Mouse (Mus musculus) thymus, adult 2 months (tissue): ENCODE measurements at regions not wholly inside any gene's neighbourhood (a gene's known extent, or its start where the extent isn't known, plus 50 kb on each side); places are given as distances from the start of the nearest gene placed in this dataset.

Experiments
- DNase-seq: peaks from one replicate; pipeline ENCODE4 v3.0.0; 2021
- H3K27ac ChIP-seq: fragments of 200-500 bp; 2 replicates; pipeline ENCODE4 v1.5.1; 2012; ENCODE audit warnings: low read length, control low read depth; ENCODE audit not compliant: control insufficient read depth, insufficient read depth
- H3K27me3 ChIP-seq: fragments of 200-500 bp; 2 replicates; pipeline ENCODE4 v1.6.1; 2012; ENCODE audit warnings: mild to moderate bottlenecking, low read length, moderate library complexity, mixed read lengths; ENCODE audit not compliant: control insufficient read depth, insufficient read depth
- H3K36me3 ChIP-seq: fragments of 200-500 bp; 2 replicates; pipeline ENCODE4 v1.6.1; 2012; ENCODE audit warnings: mild to moderate bottlenecking, low read length, moderate library complexity; ENCODE audit not compliant: control insufficient read depth, insufficient read depth
- H3K4me1 ChIP-seq: fragments of 200-500 bp; replicated peaks from 2 replicates; pipeline ENCODE4 v1.6.1; 2012; ENCODE audit warnings: low read length; ENCODE audit not compliant: control insufficient read depth, insufficient read depth
- H3K4me3 ChIP-seq: fragments of 200-500 bp; 2 replicates; pipeline ENCODE4 v1.5.1; 2012; ENCODE audit warnings: mild to moderate bottlenecking, low read length, control low read depth, moderate library complexity; ENCODE audit not compliant: control insufficient read depth, insufficient read depth
- CTCF ChIP-seq: fragments of 200-500 bp; IDR thresholded peaks from 2 replicates; pipeline ENCODE4 v1.5.1; 2012; ENCODE audit warnings: mild to moderate bottlenecking, control low read depth, low read length, moderate library complexity, borderline replicate concordance; ENCODE audit not compliant: control insufficient read depth, poor library complexity, insufficient read depth; ENCODE audit errors: extremely low read depth
- POLR2A ChIP-seq: fragments of 200-500 bp; IDR thresholded peaks from 2 replicates; pipeline ENCODE4 v1.6.1; 2012; ENCODE audit warnings: mild to moderate bottlenecking, low read length, control low read depth, moderate library complexity; ENCODE audit not compliant: control insufficient read depth, poor library complexity, insufficient read depth; ENCODE audit errors: extremely low read depth
- WGBS: fragments of 180-500 bp; shearing (Covaris S2); methylation state at CpG from one replicate; pipeline ENCODE4 v1.1.7; 2018; 5-methylcytosine and 5-hydroxymethylcytosine counted together

GRCm38 (mm10) chr14:76216446-76217177 lies 105.9 kb downstream of the Nufip1 start:
- Histone ChIP-seq H3K27ac (no peak overlapping the region; the same call in 1 of the 2 replicates), H3K4me3 (peak overlapping the region; percentile 18), H3K4me1 (peaks cover 6% of the 10 kb centered on the region; the same call in 1 of the 2 replicates), H3K27me3 (no peaks in the 10 kb centered on the region), H3K36me3 (no peaks in the 10 kb centered on the region)
- DNase-seq: peak; percentile 13
- WGBS: 18% methylated on average over 12 of the region's 12 CpGs
- TF ChIP-seq POLR2A: no peak
- no peak for TF ChIP-seq CTCF

GRCm38 (mm10) chr14:76217178-76217500 lies 106.4 kb downstream of the Nufip1 start:
- peaks cover 6% of the 10 kb centered on the region; the same call in 1 of the 2 replicates for H3K4me1 ChIP-seq
- peak; percentile 71 for DNase-seq
- WGBS: 12% methylated on average over 9 of the region's 9 CpGs
- peak overlapping the region; percentile 18 for H3K4me3 ChIP-seq
- no peaks in the 10 kb centered on the region for H3K36me3 ChIP-seq
- TF ChIP-seq CTCF (no peak), POLR2A (no peak)
- H3K27me3 ChIP-seq: no peaks in the 10 kb centered on the region
- no peak overlapping the region for H3K27ac ChIP-seq

GRCm38 (mm10) chr14:76217571-76218256 lies 107.0 kb downstream of the Nufip1 start:
- H3K36me3 ChIP-seq: no peaks in the 10 kb centered on the region
- H3K27ac ChIP-seq: no peak overlapping the region
- no peak overlapping the region for H3K4me3 ChIP-seq
- WGBS: 77% methylated on average over 8 of the region's 8 CpGs
- DNase-seq: no peak
- TF ChIP-seq CTCF (no peak), POLR2A (no peak)
- H3K4me1 ChIP-seq: peaks cover 6% of the 10 kb centered on the region; the same call in 1 of the 2 replicates
- no peaks in the 10 kb centered on the region for H3K27me3 ChIP-seq

GRCm38 (mm10) chr14:76220952-76221351 lies 110.3 kb downstream of the Nufip1 start:
- TF ChIP-seq CTCF: no peak
- TF ChIP-seq POLR2A: no peak
- H3K4me1 ChIP-seq: peaks cover 6% of the 10 kb centered on the region; the same call in 1 of the 2 replicates
- no peak overlapping the region for H3K27ac ChIP-seq
- H3K4me3 ChIP-seq: no peak overlapping the region
- no peaks in the 10 kb centered on the region for H3K27me3 ChIP-seq
- no peaks in the 10 kb centered on the region for H3K36me3 ChIP-seq
- DNase-seq: no peak
- 93% methylated on average over 5 of the region's 5 CpGs for WGBS

- DNase-seq: no peak
- Histone ChIP-seq H3K27ac (no peak overlapping the region), H3K4me1 (0 out of 2 replicates have a peak, but pooled peaks cover 1% of the 10 kb centered on the region), H3K27me3 (no peaks in the 10 kb centered on the region), H3K4me3 (no peak overlapping the region), H3K36me3 (no peaks in the 10 kb centered on the region)
- 89% methylated on average over 10 of the region's 10 CpGs for WGBS
- no peak for TF ChIP-seq POLR2A
- TF ChIP-seq CTCF: no peak
Observed at GRCm38 (mm10) chr14:76221617-76222319, 111.1 kb downstream of the Nufip1 start.

GRCm38 (mm10) chr14:76222320-76222626 lies 111.6 kb downstream of the Nufip1 start:
- no peak for DNase-seq
- no peaks in the 10 kb centered on the region for H3K4me1 ChIP-seq
- H3K27ac ChIP-seq: no peak overlapping the region
- no peaks in the 10 kb centered on the region for H3K27me3 ChIP-seq
- H3K4me3 ChIP-seq: no peak overlapping the region
- TF ChIP-seq CTCF (no peak), POLR2A (no peak)
- H3K36me3 ChIP-seq: no peaks in the 10 kb centered on the region
- 100% methylated on average over 1 of the region's 1 CpGs for WGBS
